Mouse (Mus musculus) lung, postnatal 10 days (tissue): ENCODE results near the gene Matn4.
A peak's percentile ranks its signal among the peaks of the same experiment; 100 is the strongest.

Experiments used
- DNase-seq: peaks from one replicate; pipeline ENCODE4 v3.0.0; 2021

The Matn4 gene

DNA sequence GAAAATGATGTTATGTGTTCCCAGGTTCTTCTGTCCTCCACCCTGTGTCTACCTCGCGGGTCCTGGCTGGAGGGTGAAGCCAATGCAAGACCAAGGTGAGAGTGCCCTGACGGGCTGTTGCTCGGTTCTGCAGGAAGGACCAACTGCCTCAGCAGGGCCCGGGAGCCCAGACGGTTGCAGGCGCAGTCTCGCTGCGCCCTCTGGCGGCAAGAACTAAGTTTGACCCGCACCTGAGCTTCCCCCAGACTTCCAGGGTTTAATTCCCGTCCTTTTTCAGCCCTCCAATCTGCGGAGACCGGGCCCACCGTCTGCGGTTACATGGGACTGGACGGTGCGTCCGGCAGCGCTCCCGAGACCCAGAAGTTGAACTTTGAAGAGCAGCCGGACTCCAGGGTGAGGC lies 2.7 kb upstream of the Matn4 start:
- peak; percentile 81 for DNase-seq

DNA sequence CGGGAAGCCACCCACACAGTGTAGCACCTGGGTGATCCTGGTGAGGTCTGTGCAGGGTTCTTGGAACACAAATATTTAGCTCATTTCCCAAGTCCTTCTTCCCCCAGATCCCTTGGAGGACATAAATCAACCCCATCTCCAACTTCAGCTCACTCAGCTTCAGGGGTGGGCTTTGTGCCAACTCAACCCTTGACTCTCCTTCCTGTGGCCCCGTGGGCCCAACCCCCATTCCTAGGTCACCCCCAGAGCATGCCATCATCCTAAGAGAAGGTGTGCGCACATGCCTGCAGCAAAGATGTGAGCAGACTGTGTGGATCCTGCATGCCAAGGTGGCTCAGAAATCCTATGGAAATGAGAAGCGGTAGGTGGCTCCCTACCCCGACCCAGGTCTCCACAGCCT lies 559 bp upstream of the Matn4 start:
- peak; percentile 47 for DNase-seq

- DNase-seq, result peak; percentile 86
Observed at GRCm38 (mm10) chr2:164404082-164404990, 624 bp downstream of the Matn4 start.

- DNase-seq, result peak; percentile 64
Observed at GRCm38 (mm10) chr2:164403396-164404081, 1.4 kb downstream of the Matn4 start.

DNA sequence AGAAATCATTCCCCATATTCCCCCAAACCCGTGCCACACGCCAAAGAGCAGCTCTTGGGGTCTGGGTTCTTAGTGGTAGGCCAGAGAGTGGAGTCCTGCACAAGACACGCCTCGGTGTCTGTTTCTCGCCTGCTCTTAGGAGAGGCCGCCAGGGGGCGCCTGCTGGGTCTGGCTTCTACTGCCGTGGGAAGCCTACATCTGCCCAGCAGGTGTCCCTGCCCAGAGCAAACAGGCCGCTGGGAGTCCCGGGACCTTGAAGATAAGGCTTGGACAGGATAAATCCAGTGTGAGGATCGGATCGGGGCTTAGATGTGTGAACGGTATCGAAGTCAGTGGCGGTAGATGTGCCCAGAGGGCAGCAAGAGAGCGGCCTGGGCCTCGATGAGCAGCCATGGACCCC lies 2.1 kb downstream of the Matn4 start, which contains the start of gene Rbpjl:
Rbpjl (plus strand) TSS at position 236 of the 400 bp plus-strand sequence.
- DNase-seq, result peak; percentile 87

- no peak for DNase-seq
Observed at GRCm38 (mm10) chr2:164396911-164397310, 8.0 kb downstream of the Matn4 start.

GRCm38 (mm10) chr2:164396076-164396475 lies 8.9 kb downstream of the Matn4 start:
- no peak for DNase-seq

GRCm38 (mm10) chr2:164393126-164393525 lies 11.8 kb downstream of the Matn4 start:
- DNase-seq, result no peak

- DNase-seq, result peak; percentile 91
Observed at GRCm38 (mm10) chr2:164389499-164389898, 15.5 kb downstream of the Matn4 start.

- peak; percentile 48 for DNase-seq
Observed at GRCm38 (mm10) chr2:164389020-164389419, 15.9 kb downstream of the Matn4 start, which contains the start of gene Slpi. Gene Slpi (minus strand): TSS chr2:164389095.

DNA sequence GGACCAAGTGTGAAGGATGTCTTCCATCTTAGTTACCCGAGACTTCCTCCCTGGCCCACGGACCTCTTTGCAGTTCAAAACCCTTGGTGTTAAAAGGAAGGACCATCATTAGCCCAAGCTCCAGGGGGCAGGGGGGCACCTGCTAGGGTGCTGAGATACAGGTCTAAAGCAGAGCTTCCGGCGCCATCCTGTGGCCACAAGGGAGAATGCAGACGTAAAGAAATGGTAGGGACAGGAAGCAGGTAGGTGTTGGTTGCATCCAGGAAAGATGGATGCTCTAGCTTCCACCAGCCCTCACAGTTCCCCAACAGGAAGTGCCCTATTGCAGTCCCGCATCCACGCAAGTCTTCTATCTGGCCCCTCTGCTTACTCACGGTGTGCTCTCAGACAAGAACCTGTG lies 18.0 kb downstream of the Matn4 start:
- DNase-seq, result peak; percentile 61

DNA sequence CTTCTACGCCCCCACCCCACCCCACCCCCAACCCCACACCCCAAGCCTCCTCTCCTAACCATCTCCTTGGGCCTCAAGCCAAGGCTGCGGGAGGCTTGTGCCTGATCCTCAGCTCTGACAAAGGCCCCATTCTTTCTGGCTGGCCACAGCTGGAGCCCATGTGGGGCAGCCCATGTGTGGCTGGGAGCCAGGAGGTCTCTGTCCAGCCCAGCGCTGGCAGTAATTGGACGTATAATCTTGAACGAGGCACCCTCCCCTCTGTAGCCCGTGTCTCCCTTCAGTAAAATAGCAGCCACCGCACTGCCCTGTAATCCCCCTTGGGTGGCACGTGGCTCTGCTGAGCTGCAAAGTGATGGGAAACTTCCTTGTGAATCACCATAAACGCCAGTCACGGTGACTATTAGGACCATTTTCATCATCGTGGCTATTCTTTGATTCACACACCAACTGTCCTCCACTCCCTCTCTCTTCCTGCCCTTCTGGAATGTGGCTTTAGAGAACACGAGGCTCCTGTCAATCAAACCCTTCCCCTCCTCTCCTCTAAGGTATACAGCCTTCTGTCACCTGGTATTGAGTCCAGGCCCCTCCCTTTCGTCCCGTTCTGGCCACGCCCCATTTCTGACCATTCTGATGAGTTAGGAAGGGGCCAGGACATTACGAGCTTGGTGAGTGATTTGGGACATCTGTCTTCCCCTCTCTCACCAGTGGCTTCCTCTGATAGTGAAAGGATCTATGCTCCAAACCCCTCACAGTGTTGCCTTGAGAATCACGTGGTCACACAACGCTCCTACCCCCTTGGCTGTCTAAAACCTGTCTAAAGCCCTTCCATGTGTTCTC lies 18.8 kb downstream of the Matn4 start:
- DNase-seq, result peak; percentile 25

GRCm38 (mm10) chr2:164383656-164384399 lies 21.1 kb downstream of the Matn4 start:
- DNase-seq, result no peak

- no peak for DNase-seq
Observed at GRCm38 (mm10) chr2:164382971-164383370, 22.0 kb downstream of the Matn4 start.

GRCm38 (mm10) chr2:164381726-164382125 lies 23.2 kb downstream of the Matn4 start:
- no peak for DNase-seq

DNA sequence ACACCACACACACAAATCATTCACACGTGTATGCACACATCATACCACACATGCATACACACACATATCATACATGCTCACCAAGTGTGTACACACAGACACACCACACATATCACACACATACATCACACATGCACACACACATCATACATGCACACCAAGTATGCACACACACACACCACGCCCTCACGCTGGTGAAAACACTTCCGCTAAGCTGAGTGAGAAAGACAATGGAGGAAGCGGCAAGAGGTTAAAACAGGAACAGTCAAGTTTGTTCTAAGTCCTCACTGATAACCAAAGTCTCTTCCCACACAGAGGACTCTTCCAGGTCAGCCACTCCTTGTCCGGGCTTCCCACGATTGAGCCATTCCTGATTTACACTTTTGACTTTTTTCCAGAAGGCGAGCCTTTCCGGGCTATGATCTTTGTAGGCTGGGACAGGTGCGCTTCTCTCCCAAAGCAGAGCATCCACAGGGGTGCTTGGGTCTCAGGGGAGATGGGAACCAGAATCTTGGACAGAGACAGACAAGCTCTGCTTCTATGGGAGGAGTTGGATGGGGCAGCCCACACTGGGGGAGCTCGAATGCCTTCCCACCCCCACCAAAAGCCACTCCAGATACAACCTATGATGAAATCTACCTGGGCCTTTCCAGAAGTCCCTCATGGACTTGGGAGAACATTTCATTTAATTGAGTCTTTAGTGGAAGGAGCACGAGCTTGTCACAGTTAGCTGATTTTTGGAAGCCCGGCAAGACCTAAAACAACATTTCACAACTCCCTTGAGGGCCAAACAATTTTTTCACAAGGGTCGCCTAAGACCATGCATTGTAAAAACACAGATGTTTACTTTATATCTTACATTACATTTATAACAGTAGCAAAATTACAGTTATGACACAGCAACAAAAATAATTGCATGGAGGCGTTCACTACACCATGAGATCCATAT lies 27.2 kb downstream of the Matn4 start:
- DNase-seq, result no peak

GRCm38 (mm10) chr2:164373187-164373586 lies 31.8 kb downstream of the Matn4 start:
- DNase-seq, result no peak

GRCm38 (mm10) chr2:164372408-164373053 lies 32.4 kb downstream of the Matn4 start:
- no peak for DNase-seq

- DNase-seq, result no peak
Observed at GRCm38 (mm10) chr2:164371371-164371770, 33.6 kb downstream of the Matn4 start.

DNA sequence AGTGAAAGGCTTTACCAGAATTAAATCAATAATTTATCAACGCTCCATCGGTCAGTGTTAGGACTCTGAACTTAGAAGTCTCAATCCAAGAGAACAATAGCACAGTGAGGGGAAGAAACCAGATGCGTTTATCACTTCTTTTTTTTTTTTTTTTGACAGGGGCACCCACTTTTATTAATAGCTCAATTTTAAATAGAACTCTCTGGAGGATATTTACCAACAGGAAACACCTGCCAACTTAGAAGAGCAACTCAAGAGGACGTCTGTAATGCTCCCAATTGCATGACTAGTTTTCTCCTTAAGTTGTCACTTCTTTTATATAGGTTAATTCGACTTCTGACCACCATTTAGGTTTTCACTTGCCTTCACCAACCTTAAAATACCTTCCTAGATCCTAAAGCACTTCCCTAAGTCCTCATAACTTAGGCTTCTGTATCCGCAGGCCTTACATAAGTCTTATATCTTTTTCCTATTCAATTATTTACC lies 36.3 kb downstream of the Matn4 start:
- no peak for DNase-seq
